Mouse (Mus musculus) liver, embryonic 14.5 days (tissue): ENCODE measurements at regions not wholly inside any gene's neighbourhood (a gene's known extent, or its start where the extent isn't known, plus 50 kb on each side); places are given as distances from the start of the nearest gene placed in this dataset.
A peak's percentile ranks its signal among the peaks of the same experiment; 100 is the strongest.

Experiments
- ATAC-seq: fragments of 200-750 bp; cut with Nextera tagmentation; 2 replicates; pipeline ENCODE4 v1.8.0; 2017; ENCODE audit warnings: moderate number of reproducible peaks, mild to moderate bottlenecking, moderate library complexity; ENCODE audit not compliant: insufficient read depth
- DNase-seq, 3 experiments: peaks; one replicate each; pipeline ENCODE4 v3.0.0-alpha.2; 2012 to 2013; ENCODE audit warnings: low read depth in 3 of 3, low spot score in 3 of 3
- H3K27ac ChIP-seq: fragments of 300-500 bp; sonication (generic); 2 replicates; pipeline ENCODE4 v1.5.1; 2014; ENCODE audit warnings: moderate library complexity, mild to moderate bottlenecking, control low read depth, inconsistent platforms
- H3K27me3 ChIP-seq: fragments of 300-500 bp; sonication (generic); 2 replicates; pipeline ENCODE4 v1.6.1; 2014; ENCODE audit warnings: mild to moderate bottlenecking, low read length, moderate library complexity; ENCODE audit not compliant: control insufficient read depth, insufficient read depth
- H3K36me3 ChIP-seq: fragments of 300-500 bp; sonication (generic); replicated peaks from 2 replicates; pipeline ENCODE4 v1.6.1; 2014; ENCODE audit warnings: low read depth; ENCODE audit not compliant: control insufficient read depth, insufficient read depth
- H3K4me1 ChIP-seq, 2 experiments: fragments of 200-500 bp in 1 of 2; fragments of 300-500 bp in 1 of 2; sonication (generic) in 1 of 2; replicated peaks; 2 replicates each; pipeline ENCODE4 v1.6.1; 2012 to 2014; ENCODE audit warnings: antibody characterized with exemption in 1 of 2, inconsistent platforms in 1 of 2, low read length in 1 of 2; ENCODE audit not compliant: control insufficient read depth in 2 of 2, insufficient read depth in 2 of 2
- H3K4me2 ChIP-seq: fragments of 300-500 bp; sonication (generic); 2 replicates; pipeline ENCODE4 v1.6.1; 2014; ENCODE audit warnings: low read depth, mild to moderate bottlenecking, control low read depth, moderate library complexity
- H3K4me3 ChIP-seq, 2 experiments: fragments of 200-500 bp in 1 of 2; fragments of 300-500 bp in 1 of 2; sonication (generic) in 1 of 2; 2 replicates each; pipeline ENCODE4 v1.5.1; 2012 to 2014; ENCODE audit warnings: low read depth in 2 of 2, low read length in 2 of 2, mild to moderate bottlenecking in 2 of 2, control low read depth in 1 of 2, inconsistent platforms in 1 of 2, moderate library complexity in 1 of 2; ENCODE audit not compliant: insufficient read depth in 1 of 2
- H3K9ac ChIP-seq: fragments of 300-500 bp; sonication (generic); replicated peaks from 2 replicates; pipeline ENCODE4 v1.6.1; 2014; ENCODE audit warnings: mild to moderate bottlenecking, control low read depth, moderate library complexity
- H3K9me3 ChIP-seq: fragments of 300-500 bp; sonication (generic); 2 replicates; pipeline ENCODE4 v1.6.1; 2016; ENCODE audit warnings: low read length, mixed read lengths; ENCODE audit not compliant: control insufficient read depth
- CTCF ChIP-seq: IDR thresholded peaks from 2 replicates; pipeline ENCODE4 v1.5.1; 2016; ENCODE audit warnings: antibody characterized with exemption, low read depth, control low read depth
- EP300 ChIP-seq: IDR thresholded peaks from 2 replicates; pipeline ENCODE4 v1.6.1; 2016; ENCODE audit warnings: antibody characterized with exemption, low read depth
- WGBS: fragments of 180-500 bp; shearing (Covaris S2); extraction: QIAGEN DNeasy Blood & Tissue Kit; methylation state at CpG from one replicate; pipeline ENCODE4 v1.1.7; 2014; ENCODE audit not compliant: insufficient replicate concordance; 5-methylcytosine and 5-hydroxymethylcytosine counted together

DNA sequence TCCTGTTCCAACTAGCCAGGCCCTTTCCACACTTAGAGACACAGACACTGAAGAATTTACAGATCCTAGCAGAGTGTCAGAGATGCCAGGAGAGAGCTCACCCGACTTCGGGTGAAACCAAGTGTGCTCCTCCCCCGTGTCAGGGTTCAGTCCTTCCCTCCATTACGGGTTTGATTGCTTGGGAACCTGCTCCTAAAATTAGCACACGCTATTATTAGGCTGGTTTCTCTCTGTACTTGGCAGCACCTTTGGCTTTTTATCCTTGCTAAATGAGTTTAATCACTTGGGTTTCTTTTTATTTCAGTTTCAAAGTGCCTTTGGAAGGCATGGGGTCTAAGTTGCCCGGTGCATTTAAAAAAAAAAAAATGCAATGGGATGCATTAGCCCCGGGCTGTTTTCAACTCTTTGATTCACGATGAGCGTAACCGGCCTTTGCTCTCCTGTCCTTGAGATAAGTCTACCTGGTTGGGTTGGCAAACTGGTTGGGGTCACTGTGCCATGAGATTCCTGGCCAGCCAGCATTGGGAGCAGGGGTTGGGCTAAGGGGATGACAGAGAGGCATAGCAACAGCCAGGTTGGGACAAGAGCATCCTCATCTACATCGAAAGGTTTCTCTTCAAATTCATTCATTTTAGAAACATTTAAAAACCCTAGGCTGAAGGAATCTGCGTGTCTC is 214.7 kb downstream of the Agtpbp1 start:
- no peak for ATAC-seq
- no peak for TF ChIP-seq EP300
- no peak for TF ChIP-seq CTCF
- H3K4me3 ChIP-seq: no peak overlapping the region
- no peaks in the 10 kb centered on the region for H3K27me3 ChIP-seq
- no peak overlapping the region for H3K4me2 ChIP-seq
- no peak overlapping the region for H3K9ac ChIP-seq
- H3K9me3 ChIP-seq: no peaks in the 10 kb centered on the region
- no peaks in the 10 kb centered on the region for H3K4me1 ChIP-seq
- 68% methylated on average over 12 of the region's 12 CpGs for WGBS
- H3K27ac ChIP-seq: no peak overlapping the region
- no peaks in the 10 kb centered on the region for H3K36me3 ChIP-seq
- no peak for DNase-seq

GRCm38 (mm10) chr13:59368550-59369449 is 216.2 kb downstream of the Agtpbp1 start:
- Histone ChIP-seq H3K27ac (no peak overlapping the region), H3K4me2 (no peak overlapping the region), H3K9me3 (no peaks in the 10 kb centered on the region), H3K9ac (no peak overlapping the region), H3K36me3 (no peaks in the 10 kb centered on the region), H3K4me3 (no peak overlapping the region), H3K4me1 (no peaks in the 10 kb centered on the region), H3K27me3 (no peaks in the 10 kb centered on the region)
- no peak for TF ChIP-seq EP300
- no peak for TF ChIP-seq CTCF
- 54% methylated on average over 13 of the region's 13 CpGs for WGBS
- no peak for ATAC-seq
- no peak for DNase-seq

GRCm38 (mm10) chr13:59365460-59365859 is 219.6 kb downstream of the Agtpbp1 start:
- H3K9me3 ChIP-seq: no peaks in the 10 kb centered on the region
- H3K36me3 ChIP-seq: no peaks in the 10 kb centered on the region
- no peak overlapping the region for H3K27ac ChIP-seq
- no peaks in the 10 kb centered on the region for H3K4me1 ChIP-seq
- DNase-seq (peak; percentile 6 to 17 (median 7)), ATAC-seq (no peak)
- no peak overlapping the region for H3K4me3 ChIP-seq
- WGBS: 36% methylated on average over 5 of the region's 5 CpGs
- no peak overlapping the region for H3K9ac ChIP-seq
- H3K27me3 ChIP-seq: no peaks in the 10 kb centered on the region
- TF ChIP-seq EP300 (no peak), CTCF (peak; percentile 73)
- H3K4me2 ChIP-seq: no peak overlapping the region

GRCm38 (mm10) chr13:59363428-59363827 is 221.6 kb downstream of the Agtpbp1 start:
- no peak for TF ChIP-seq EP300
- Histone ChIP-seq H3K9ac (no peak overlapping the region), H3K27ac (no peak overlapping the region), H3K9me3 (no peaks in the 10 kb centered on the region), H3K4me1 (no peaks in the 10 kb centered on the region), H3K27me3 (no peaks in the 10 kb centered on the region), H3K36me3 (no peaks in the 10 kb centered on the region), H3K4me2 (no peak overlapping the region), H3K4me3 (no peak overlapping the region)
- DNase-seq (no peak), ATAC-seq (no peak)
- 53% methylated on average over 10 of the region's 10 CpGs for WGBS

DNA sequence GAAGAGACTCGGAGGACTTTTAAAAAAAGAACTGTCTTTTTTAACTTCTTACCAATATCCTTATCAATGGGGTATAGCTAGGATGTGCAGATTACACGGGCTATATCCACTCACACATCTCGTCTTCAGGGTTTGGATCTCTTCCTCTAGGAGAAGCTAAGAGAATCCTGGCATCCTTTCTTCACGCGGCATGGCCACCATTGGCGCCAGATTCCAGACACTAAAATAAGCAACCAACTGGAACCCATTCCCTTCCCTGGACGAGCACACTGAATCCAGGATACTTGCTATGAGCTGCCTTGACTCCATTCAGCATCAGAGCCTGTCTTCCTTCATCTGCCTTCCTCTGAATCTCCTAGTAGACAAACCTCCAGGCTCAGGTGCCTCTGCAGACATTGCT is 223.7 kb downstream of the Agtpbp1 start:
- no peak for DNase-seq
- Histone ChIP-seq H3K27me3 (no peaks in the 10 kb centered on the region), H3K9ac (no peak overlapping the region), H3K4me1 (no peaks in the 10 kb centered on the region), H3K36me3 (no peaks in the 10 kb centered on the region), H3K4me3 (no peak overlapping the region), H3K4me2 (no peak overlapping the region), H3K27ac (no peak overlapping the region), H3K9me3 (no peaks in the 10 kb centered on the region)
- no peak for ATAC-seq
- WGBS: 64% methylated on average over 7 of the region's 7 CpGs
- no peak for TF ChIP-seq CTCF
